In genomic region chr11:97622440-97622839, GRCm38 (mm10) we compare ENCODE assay signal across 9 mouse cellular contexts. TPM values are rescaled to one million over a fixed set of nuclear protein-coding genes. Genes with fewer than 3 reads are reported as not detected.
DNase-seq lines count a peak whose midpoint lies in the region; ATAC-seq and TF ChIP-seq lines count a peak whose summit lies in the region.
"Had no signal": no experiment of that assay in that cellular context is flagged by ENCODE, and none has a peak within 500 bp of the region (broad histone marks: within the 10 kb centered on the region; RNA-seq: fewer than 3 reads in every experiment).

No protein-coding gene starts in this region.

- no peak for TF ChIP-seq POLR2A in brain, embryonic 14.5 days (IDR thresholded peaks at IDR 0.05; ENCODE audit: borderline replicate concordance, extremely low read depth, insufficient read depth, insufficient read length, poor library complexity, severe bottlenecking)

- H3K27me3 ChIP-seq in intestine, embryonic 14.5 days (replicated peaks; ENCODE audit: control insufficient read depth, insufficient read depth, low read length) = peaks cover 44% of the 10 kb centered on the region
- H3K27me3 ChIP-seq in intestine, embryonic 16.5 days (replicated peaks; ENCODE audit: control insufficient read depth, insufficient read depth, low read length) = peaks cover 40% of the 10 kb centered on the region
- H3K27me3 ChIP-seq in forebrain, embryonic 11.5 days (ENCODE audit: control insufficient read depth, insufficient read depth, low read length) = peaks cover 13% of the 10 kb centered on the region
- H3K27me3 ChIP-seq in hindbrain, embryonic 15.5 days = peaks cover 29% of the 10 kb centered on the region
- H3K27me3 ChIP-seq in midbrain, embryonic 15.5 days (replicated peaks) = peaks cover 40% of the 10 kb centered on the region

- intact Hi-C loops in left cerebral cortex, postnatal 36 days (cut with DNase I) = loop anchor here (1.0 to 2.0 kb wide), 2 partner anchors 91 to 134 kb away; no protein-coding TSS in a partner anchor

- no peak overlapping the region for H3K4me3 ChIP-seq in intestine, embryonic 14.5 days (ENCODE audit: low read depth, low read length)
- H3K4me3 ChIP-seq in intestine, embryonic 16.5 days (ENCODE audit: low read length) = no peak overlapping the region
- no peak overlapping the region for H3K4me3 ChIP-seq in forebrain, embryonic 11.5 days (ENCODE audit: low read depth, low read length)
- H3K4me3 ChIP-seq in hindbrain, embryonic 15.5 days = no peak overlapping the region
- H3K4me3 ChIP-seq in midbrain, embryonic 15.5 days = no peak overlapping the region
- H3K4me3 ChIP-seq: megakaryocyte, embryonic 14.5 days had no signal

- 0 out of 2 replicates have a peak, but pooled peaks cover 10% of the 10 kb centered on the region for H3K4me1 ChIP-seq in intestine, embryonic 14.5 days (replicated peaks; ENCODE audit: control insufficient read depth, insufficient read depth, low read length)
- peaks cover 4% of the 10 kb centered on the region; the same call in 1 of the 2 replicates for H3K4me1 ChIP-seq in intestine, embryonic 16.5 days (ENCODE audit: control insufficient read depth, insufficient read depth, low read length)
- H3K4me1 ChIP-seq in forebrain, embryonic 11.5 days (replicated peaks; ENCODE audit: control insufficient read depth, insufficient read depth, low read length) = peaks cover 8% of the 10 kb centered on the region; the same call in 1 of the 2 replicates
- 0 out of 2 replicates have a peak, but pooled peaks cover 7% of the 10 kb centered on the region for H3K4me1 ChIP-seq in hindbrain, embryonic 15.5 days (replicated peaks)
- H3K4me1 ChIP-seq in midbrain, embryonic 15.5 days = peaks cover 6% of the 10 kb centered on the region; the same call in 1 of the 2 replicates

- H3K9me3 ChIP-seq in intestine, embryonic 14.5 days (ENCODE audit: control insufficient read depth, low read length) = no peaks in the 10 kb centered on the region
- H3K9me3 ChIP-seq in intestine, embryonic 16.5 days (ENCODE audit: control insufficient read depth, low read length) = no peaks in the 10 kb centered on the region
- no peaks in the 10 kb centered on the region for H3K9me3 ChIP-seq in forebrain, embryonic 11.5 days (ENCODE audit: control insufficient read depth, low read length)
- no peaks in the 10 kb centered on the region for H3K9me3 ChIP-seq in hindbrain, embryonic 15.5 days
- no peaks in the 10 kb centered on the region for H3K9me3 ChIP-seq in midbrain, embryonic 15.5 days

- WGBS in intestine, embryonic 14.5 days = 3% methylated on average over 6 of the region's 6 CpGs
- 1% methylated on average over 6 of the region's 6 CpGs for WGBS in intestine, embryonic 16.5 days
- WGBS in forebrain, embryonic 11.5 days = 3% methylated on average over 6 of the region's 6 CpGs
- WGBS in hindbrain, embryonic 15.5 days = 3% methylated on average over 6 of the region's 6 CpGs
- WGBS in midbrain, embryonic 15.5 days = 0% methylated on average over 6 of the region's 6 CpGs

- H3K27ac ChIP-seq in intestine, embryonic 14.5 days (ENCODE audit: low read depth) = no peak overlapping the region
- H3K27ac ChIP-seq in intestine, embryonic 16.5 days (ENCODE audit: low read length) = no peak overlapping the region
- H3K27ac ChIP-seq in forebrain, embryonic 11.5 days (ENCODE audit: low read depth, low read length) = no peak overlapping the region
- no peak overlapping the region for H3K27ac ChIP-seq in hindbrain, embryonic 15.5 days (replicated peaks)
- no peak overlapping the region for H3K27ac ChIP-seq in midbrain, embryonic 15.5 days

- H3K4me2 ChIP-seq in intestine, embryonic 14.5 days (ENCODE audit: low read length) = no peak overlapping the region
- H3K4me2 ChIP-seq in intestine, embryonic 16.5 days (ENCODE audit: low read depth, low read length) = no peak overlapping the region
- no peak overlapping the region for H3K4me2 ChIP-seq in forebrain, embryonic 11.5 days (ENCODE audit: low read depth, low read length, severe bottlenecking)
- H3K4me2 ChIP-seq in hindbrain, embryonic 15.5 days = no peak overlapping the region
- H3K4me2 ChIP-seq in midbrain, embryonic 15.5 days = no peak overlapping the region

- DNase-seq in intestine, embryonic 14.5 days (ENCODE audit: low spot score) = peak; percentile 87
- DNase-seq in brain, embryonic 14.5 days (ENCODE audit: low read depth) = peak; percentile 91
- DNase-seq in forebrain, embryonic 11.5 days (ENCODE audit: low spot score) = peak; percentile 87
- DNase-seq in left cerebral cortex, postnatal 36 days (ENCODE audit: low spot score in 2 of 2) = peak; percentile 61 to 72
- peak; percentile 29 to 59 for DNase-seq in spleen, postnatal 10 days (ENCODE audit: low spot score in 2 of 2)

- ATAC-seq in intestine, embryonic 14.5 days (replicated peaks; ENCODE audit: low FRiP score, low TSS enrichment, low read depth) = peak; percentile 42
- no peak for ATAC-seq in intestine, embryonic 16.5 days
- no peak for ATAC-seq in forebrain, embryonic 11.5 days (replicated peaks; ENCODE audit: low FRiP score)
- ATAC-seq in hindbrain, embryonic 15.5 days (ENCODE audit: low FRiP score, low read depth) = peak; percentile 51; the same call in 1 of the 2 replicates
- ATAC-seq in midbrain, embryonic 15.5 days (replicated peaks) = peak; percentile 45; the same call in 1 of the 2 replicates

- no peak overlapping the region for H3K9ac ChIP-seq in intestine, embryonic 14.5 days (ENCODE audit: low read length)
- no peak overlapping the region for H3K9ac ChIP-seq in intestine, embryonic 16.5 days (ENCODE audit: low read depth, low read length)
- H3K9ac ChIP-seq in forebrain, embryonic 11.5 days (ENCODE audit: low read length) = no peak overlapping the region
- H3K9ac ChIP-seq in hindbrain, embryonic 15.5 days = no peak overlapping the region
- H3K9ac ChIP-seq in midbrain, embryonic 15.5 days = no peak overlapping the region

- TF ChIP-seq CTCF in brain, embryonic 14.5 days (IDR thresholded peaks at IDR 0.05; ENCODE audit: borderline replicate concordance, extremely low read depth, insufficient read depth, insufficient read length) = peak; percentile 98

- H3K36me3 ChIP-seq in intestine, embryonic 14.5 days (ENCODE audit: control insufficient read depth, insufficient read depth, low read length) = no peaks in the 10 kb centered on the region
- H3K36me3 ChIP-seq in intestine, embryonic 16.5 days (ENCODE audit: control insufficient read depth, insufficient read depth, low read length) = no peaks in the 10 kb centered on the region
- H3K36me3 ChIP-seq in forebrain, embryonic 11.5 days (ENCODE audit: control insufficient read depth, insufficient read depth, low read length) = no peaks in the 10 kb centered on the region
- no peaks in the 10 kb centered on the region for H3K36me3 ChIP-seq in hindbrain, embryonic 15.5 days
- H3K36me3 ChIP-seq in midbrain, embryonic 15.5 days (replicated peaks) = no peaks in the 10 kb centered on the region

RNA-seq across cellular contexts. Expression of gene Epop, which starts 7.1 kb away (rescaled TPM):
- 3.1 and 3.6 TPM in 2 replicates for polyA plus RNA-seq in intestine, embryonic 14.5 days (2014; fragmentation: Nextera tagmentation; extraction: Ambion mirVana)
- polyA plus RNA-seq in intestine, embryonic 16.5 days (2015; fragmentation: Nextera tagmentation; extraction: Ambion mirVana) = 1.1 and 1.3 TPM in 2 replicates
- 7.0 and 9.9 TPM in 2 replicates for polyA plus RNA-seq in brain, embryonic 14.5 days (2012; rRNA removed)
- polyA plus RNA-seq in forebrain, embryonic 11.5 days (2014; fragmentation: Nextera tagmentation; extraction: Ambion mirVana) = 13.8 and 15.8 TPM in 2 replicates
- polyA plus RNA-seq in hindbrain, embryonic 15.5 days (2015; fragmentation: Nextera tagmentation; extraction: Ambion mirVana) = 2.6 and 3.0 TPM in 2 replicates
- total RNA-seq in left cerebral cortex, postnatal 36 days (2021) = 100 to 1,000 TPM in 1 of 2 experiments, 10 to 100 TPM in 1; 90.9 to 102 TPM
- polyA plus RNA-seq in midbrain, embryonic 15.5 days (2015; fragmentation: Nextera tagmentation; extraction: Ambion mirVana) = 1.9 and 2.5 TPM in 2 replicates

RNA-seq across cellular contexts. Expression of gene Mllt6, which starts 40.8 kb away (rescaled TPM):
- polyA plus RNA-seq in intestine, embryonic 14.5 days (2014; fragmentation: Nextera tagmentation; extraction: Ambion mirVana) = 4.6 and 4.8 TPM in 2 replicates
- 2.2 and 2.6 TPM in 2 replicates for polyA plus RNA-seq in intestine, embryonic 16.5 days (2015; fragmentation: Nextera tagmentation; extraction: Ambion mirVana)
- polyA plus RNA-seq in brain, embryonic 14.5 days (2012; rRNA removed) = 40.8 and 49.6 TPM in 2 replicates
- 3.4 and 4.9 TPM in 2 replicates for polyA plus RNA-seq in forebrain, embryonic 11.5 days (2014; fragmentation: Nextera tagmentation; extraction: Ambion mirVana)
- polyA plus RNA-seq in hindbrain, embryonic 15.5 days (2015; fragmentation: Nextera tagmentation; extraction: Ambion mirVana) = 3.4 and 3.5 TPM in 2 replicates
- total RNA-seq in left cerebral cortex, postnatal 36 days (2021) = 100 to 1,000 TPM; 129 to 134 TPM
- polyA plus RNA-seq in midbrain, embryonic 15.5 days (2015; fragmentation: Nextera tagmentation; extraction: Ambion mirVana) = 3.9 and 4.4 TPM in 2 replicates

RNA-seq across cellular contexts. Expression of gene Srcin1, which starts 46.5 kb away (rescaled TPM):
- 0.16 and 0.30 TPM in 2 replicates for polyA plus RNA-seq in intestine, embryonic 14.5 days (2014; fragmentation: Nextera tagmentation; extraction: Ambion mirVana)
- polyA plus RNA-seq in intestine, embryonic 16.5 days (2015; fragmentation: Nextera tagmentation; extraction: Ambion mirVana) = 0.10 and 0.12 TPM in 2 replicates
- polyA plus RNA-seq in brain, embryonic 14.5 days (2012; rRNA removed) = 45.1 and 70.2 TPM in 2 replicates
- 3.2 and 3.7 TPM in 2 replicates for polyA plus RNA-seq in forebrain, embryonic 11.5 days (2014; fragmentation: Nextera tagmentation; extraction: Ambion mirVana)
- 11.9 TPM in 2 replicates for polyA plus RNA-seq in hindbrain, embryonic 15.5 days (2015; fragmentation: Nextera tagmentation; extraction: Ambion mirVana)
- 100 to 1,000 TPM; 326 to 349 TPM for total RNA-seq in left cerebral cortex, postnatal 36 days (2021)
- 13.2 and 13.9 TPM in 2 replicates for polyA plus RNA-seq in midbrain, embryonic 15.5 days (2015; fragmentation: Nextera tagmentation; extraction: Ambion mirVana)

Comparison
In these comparisons a context has a peak if more than half of its experiments do, and no peak if none do; other contexts are left out.
1. ATAC-seq: peak in intestine, embryonic 14.5 days (single experiment), hindbrain, embryonic 15.5 days (single experiment) and midbrain, embryonic 15.5 days (single experiment); none in intestine, embryonic 16.5 days (single experiment) and forebrain, embryonic 11.5 days (single experiment).
2. Peak in every context shown above with its lines, with median percentiles within 50 percentile points of each other: DNase-seq.